Mouse (Mus musculus): Measurements from ENCODE around the gene Ccz1. TPM values are rescaled to one million over a fixed set of nuclear protein-coding genes. Genes with fewer than 3 reads are reported as not detected.
A peak's percentile ranks its signal among the peaks of the same experiment; 100 is the strongest.

The Ccz1 gene
- polyA plus RNA-seq, 1 experiment from 2014 or later = 79.4 TPM

GRCm38 (mm10) chr5:143985381-143985780, 29.3 kb downstream of the Ccz1 start:
- H3K27ac ChIP-seq (ENCODE audit: low read depth) = no peak overlapping the region
- H3K4me3 ChIP-seq (ENCODE audit: low read depth, low read length) = no peak overlapping the region
- H3K27me3 ChIP-seq (ENCODE audit: insufficient read depth, low read length) = no peaks in the 10 kb centered on the region
- no peak overlapping the region for H3K4me2 ChIP-seq
- no peaks in the 10 kb centered on the region for H3K9me3 ChIP-seq (ENCODE audit: low read depth, low read length)
- ATAC-seq (ENCODE audit: insufficient read depth) (no peak), DNase-seq (peak; percentile 18)
- no peaks in the 10 kb centered on the region for H3K4me1 ChIP-seq (ENCODE audit: insufficient read depth)
- no peak for TF ChIP-seq CTCF (IDR thresholded peaks at IDR 0.05; ENCODE audit: low read depth)
- H3K36me3 ChIP-seq (ENCODE audit: insufficient read depth) = peaks cover 45% of the 10 kb centered on the region
- H3K9ac ChIP-seq = no peak overlapping the region
- WGBS = 66% methylated on average over 7 of the region's 7 CpGs

GRCm38 (mm10) chr5:143982361-143982760, 32.3 kb downstream of the Ccz1 start:
- WGBS = 61% methylated on average over 2 of the region's 2 CpGs
- no peak for DNase-seq
- ATAC-seq (ENCODE audit: insufficient read depth) = no peak
- no peak overlapping the region for H3K4me2 ChIP-seq
- H3K9me3 ChIP-seq (ENCODE audit: low read depth, low read length) = no peaks in the 10 kb centered on the region
- peaks cover 17% of the 10 kb centered on the region for H3K36me3 ChIP-seq (ENCODE audit: insufficient read depth)
- no peak for TF ChIP-seq CTCF (IDR thresholded peaks at IDR 0.05; ENCODE audit: low read depth)
- H3K27me3 ChIP-seq (ENCODE audit: insufficient read depth, low read length) = no peaks in the 10 kb centered on the region
- H3K4me1 ChIP-seq (ENCODE audit: insufficient read depth) = no peaks in the 10 kb centered on the region
- no peak overlapping the region for H3K27ac ChIP-seq (ENCODE audit: low read depth)
- H3K9ac ChIP-seq = no peak overlapping the region
- no peak overlapping the region for H3K4me3 ChIP-seq (ENCODE audit: low read depth, low read length)

GRCm38 (mm10) chr5:143980858-143981257, 33.8 kb downstream of the Ccz1 start:
- TF ChIP-seq CTCF (IDR thresholded peaks at IDR 0.05; ENCODE audit: low read depth) = no peak
- no peak overlapping the region for H3K27ac ChIP-seq (ENCODE audit: low read depth)
- H3K4me2 ChIP-seq = no peak overlapping the region
- ATAC-seq (ENCODE audit: insufficient read depth) (peak; percentile 35; the same call in 1 of the 2 replicates), DNase-seq (peak; percentile 12)
- H3K9ac ChIP-seq = no peak overlapping the region
- H3K4me3 ChIP-seq (ENCODE audit: low read depth, low read length) = no peak overlapping the region
- H3K4me1 ChIP-seq (ENCODE audit: insufficient read depth) = no peaks in the 10 kb centered on the region
- H3K36me3 ChIP-seq (ENCODE audit: insufficient read depth) = 0 out of 2 replicates have a peak, but pooled peaks cover 4% of the 10 kb centered on the region
- WGBS = 24% methylated on average over 9 of the region's 9 CpGs
- no peaks in the 10 kb centered on the region for H3K27me3 ChIP-seq (ENCODE audit: insufficient read depth, low read length)
- H3K9me3 ChIP-seq (ENCODE audit: low read depth, low read length) = no peaks in the 10 kb centered on the region

- no peak for TF ChIP-seq CTCF (IDR thresholded peaks at IDR 0.05; ENCODE audit: low read depth)
- no peak for DNase-seq
- Histone ChIP-seq H3K27me3 (ENCODE audit: insufficient read depth, low read length) (no peaks in the 10 kb centered on the region), H3K27ac (ENCODE audit: low read depth) (no peak overlapping the region), H3K4me3 (ENCODE audit: low read depth, low read length) (no peak overlapping the region), H3K9me3 (ENCODE audit: low read depth, low read length) (no peaks in the 10 kb centered on the region), H3K36me3 (ENCODE audit: insufficient read depth) (no peaks in the 10 kb centered on the region), H3K9ac (no peak overlapping the region), H3K4me1 (ENCODE audit: insufficient read depth) (no peaks in the 10 kb centered on the region), H3K4me2 (no peak overlapping the region)
- ATAC-seq (ENCODE audit: insufficient read depth) = no peak
- WGBS = 55% methylated on average over 16 of the region's 16 CpGs
Measured at GRCm38 (mm10) chr5:143976726-143977431, 37.8 kb downstream of the Ccz1 start.

GRCm38 (mm10) chr5:143976232-143976631, 38.4 kb downstream of the Ccz1 start:
- DNase-seq = no peak
- Histone ChIP-seq H3K4me1 (ENCODE audit: insufficient read depth) (no peaks in the 10 kb centered on the region), H3K27me3 (ENCODE audit: insufficient read depth, low read length) (no peaks in the 10 kb centered on the region), H3K27ac (ENCODE audit: low read depth) (no peak overlapping the region), H3K9me3 (ENCODE audit: low read depth, low read length) (no peaks in the 10 kb centered on the region), H3K4me3 (ENCODE audit: low read depth, low read length) (no peak overlapping the region), H3K9ac (no peak overlapping the region), H3K36me3 (ENCODE audit: insufficient read depth) (no peaks in the 10 kb centered on the region), H3K4me2 (no peak overlapping the region)
- 78% methylated on average over 11 of the region's 11 CpGs for WGBS
- TF ChIP-seq CTCF (IDR thresholded peaks at IDR 0.05; ENCODE audit: low read depth) = no peak
- no peak for ATAC-seq (ENCODE audit: insufficient read depth)

- Histone ChIP-seq H3K4me1 (ENCODE audit: insufficient read depth) (no peaks in the 10 kb centered on the region), H3K4me3 (ENCODE audit: low read depth, low read length) (no peak overlapping the region), H3K27me3 (ENCODE audit: insufficient read depth, low read length) (no peaks in the 10 kb centered on the region), H3K9me3 (ENCODE audit: low read depth, low read length) (no peaks in the 10 kb centered on the region), H3K9ac (no peak overlapping the region), H3K27ac (ENCODE audit: low read depth) (no peak overlapping the region), H3K36me3 (ENCODE audit: insufficient read depth) (no peaks in the 10 kb centered on the region), H3K4me2 (no peak overlapping the region)
- ATAC-seq (ENCODE audit: insufficient read depth) = no peak; the same call in 1 of the 2 replicates
- DNase-seq = no peak
- WGBS = 49% methylated on average over 2 of the region's 2 CpGs
- TF ChIP-seq CTCF (IDR thresholded peaks at IDR 0.05; ENCODE audit: low read depth) = no peak
Measured at GRCm38 (mm10) chr5:143975631-143975933, 39.1 kb downstream of the Ccz1 start.

- Histone ChIP-seq H3K27ac (ENCODE audit: low read depth) (no peak overlapping the region), H3K9ac (no peak overlapping the region), H3K27me3 (ENCODE audit: insufficient read depth, low read length) (no peaks in the 10 kb centered on the region), H3K36me3 (ENCODE audit: insufficient read depth) (no peaks in the 10 kb centered on the region), H3K4me2 (no peak overlapping the region), H3K4me1 (ENCODE audit: insufficient read depth) (no peaks in the 10 kb centered on the region), H3K4me3 (ENCODE audit: low read depth, low read length) (no peak overlapping the region), H3K9me3 (ENCODE audit: low read depth, low read length) (no peaks in the 10 kb centered on the region)
- WGBS = 49% methylated on average over 4 of the region's 4 CpGs
- ATAC-seq (ENCODE audit: insufficient read depth) (peak; percentile 84), DNase-seq (peak; percentile 86)
- TF ChIP-seq CTCF (IDR thresholded peaks at IDR 0.05; ENCODE audit: low read depth) = peak; percentile 94
Measured at GRCm38 (mm10) chr5:143974931-143975630, 39.6 kb downstream of the Ccz1 start.
